In the genomic region with DNA sequence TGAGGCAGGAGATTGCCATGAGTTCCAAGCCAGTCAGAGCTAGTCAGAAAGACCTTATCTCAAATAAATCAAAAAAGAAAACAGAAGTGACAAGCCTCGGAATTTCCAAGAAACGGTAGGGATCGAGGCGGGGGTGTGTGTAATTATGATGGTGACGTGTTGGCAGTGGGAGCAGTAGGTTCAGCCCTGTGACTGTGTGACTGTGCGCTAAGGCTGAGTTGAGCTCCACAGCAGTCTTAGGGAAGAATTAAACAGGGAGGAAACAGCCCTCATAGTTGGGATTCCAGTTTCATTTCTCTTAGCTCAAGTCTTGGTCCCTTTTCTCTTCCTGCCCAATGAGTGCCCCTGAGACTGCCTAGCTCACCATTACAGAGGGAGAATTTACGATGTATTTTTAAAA, we compare ENCODE assay signal across 9 mouse cellular contexts.
DNase-seq lines count a peak whose midpoint lies in the region; ATAC-seq lines count a peak whose summit lies in the region.
"Had no signal": no experiment of that assay in that cellular context is flagged by ENCODE, and none has a peak within 500 bp of the region (broad histone marks: within the 10 kb centered on the region; RNA-seq: fewer than 3 reads in every experiment).

No protein-coding gene starts in this region.

- DNase-seq in adrenal gland, postnatal 14 days: peak; percentile 28
- no peak for DNase-seq in adrenal gland, postnatal 25 days
- peak; percentile 36 for DNase-seq in heart, adult 8-10 months (ENCODE audit: low spot score)
- DNase-seq in kidney, postnatal 10 days: peak; percentile 64
- DNase-seq in thymus, postnatal 10 days (ENCODE audit: low spot score in 2 of 2): no peak
- no peak for DNase-seq in spleen, adult 18-20 months

- H3K9me3 ChIP-seq in megakaryocyte, embryonic 14.5 days: no peaks in the 10 kb centered on the region
- H3K9me3 ChIP-seq: neural tube, embryonic 13.5 days had no signal

- H3K27me3 ChIP-seq in megakaryocyte, embryonic 14.5 days (replicated peaks): no peaks in the 10 kb centered on the region
- H3K27me3 ChIP-seq: neural tube, embryonic 13.5 days had no signal

- peak overlapping the region; percentile 87 for H3K4me3 ChIP-seq in megakaryocyte, embryonic 14.5 days (replicated peaks)
- H3K4me3 ChIP-seq: neural tube, embryonic 13.5 days had no signal

- peaks cover 91% of the 10 kb centered on the region for H3K4me1 ChIP-seq in megakaryocyte, embryonic 14.5 days

- ATAC-seq in cerebellum, adult (ENCODE audit: insufficient number of reproducible peaks, low FRiP score, low TSS enrichment): no peak

- H3K36me3 ChIP-seq in megakaryocyte, embryonic 14.5 days (replicated peaks; ENCODE audit: low read length): peaks cover 28% of the 10 kb centered on the region
- H3K36me3 ChIP-seq: neural tube, embryonic 13.5 days had no signal

Comparison
In these comparisons a context has a peak if more than half of its experiments do, and no peak if none do; other contexts are left out.
1. DNase-seq: peak in adrenal gland, postnatal 14 days (single experiment), heart, adult 8-10 months (single experiment) and kidney, postnatal 10 days (single experiment); none in adrenal gland, postnatal 25 days (single experiment), thymus, postnatal 10 days (0 of 2) and spleen, adult 18-20 months (0 of 2).